Mouse (Mus musculus) C2C12 (cell line): ENCODE measurements around the gene Cip2a. TPM values are rescaled to one million over a fixed set of nuclear protein-coding genes. Genes with fewer than 3 reads are reported as not detected.

ENCODE experiments used
- H3K27me3 ChIP-seq: one replicate; pipeline ENCODE4 v1.6.1; 2011; ENCODE audit not compliant: control insufficient read depth, insufficient read depth, insufficient read length
- H3K36me3 ChIP-seq: one replicate; pipeline ENCODE4 v1.6.1; 2011; ENCODE audit not compliant: control insufficient read depth, insufficient read depth
- H3K4me3 ChIP-seq: one replicate; pipeline ENCODE4 v1.5.1; 2011; ENCODE audit warnings: mild to moderate bottlenecking, control low read depth; ENCODE audit not compliant: poor library complexity, insufficient read depth, severe bottlenecking
- H3K79me2 ChIP-seq: one replicate; pipeline ENCODE4 v1.6.1; 2011; ENCODE audit not compliant: control insufficient read depth, insufficient read depth
- H3K79me3 ChIP-seq: one replicate; pipeline ENCODE4 v1.6.1; 2011; ENCODE audit warnings: low read depth, control low read depth
- H3ac ChIP-seq: one replicate; pipeline ENCODE3; 2011; ENCODE audit warnings: low read depth; ENCODE audit not compliant: control insufficient read depth, insufficient read length
- CEBPB ChIP-seq: IDR thresholded peaks from one replicate; pipeline ENCODE4 v1.6.1; 2011; ENCODE audit warnings: low read depth, mild to moderate bottlenecking, control low read depth, moderate library complexity
- CTCF ChIP-seq: IDR thresholded peaks from one replicate; pipeline ENCODE4 v1.5.1; 2011; ENCODE audit not compliant: control insufficient read depth, insufficient read depth, insufficient read length
- FOSL1 ChIP-seq: IDR thresholded peaks from one replicate; pipeline ENCODE4 v1.8.0; 2011; ENCODE audit warnings: mild to moderate bottlenecking, low read length; ENCODE audit not compliant: poor library complexity, insufficient read depth, severe bottlenecking
- MAX ChIP-seq: IDR thresholded peaks from one replicate; pipeline ENCODE4 v1.6.1; 2011; ENCODE audit warnings: mild to moderate bottlenecking, control low read depth
- MYOD1 ChIP-seq: IDR thresholded peaks from one replicate; pipeline ENCODE4 v1.6.1; 2011; ENCODE audit warnings: low read depth; ENCODE audit not compliant: control insufficient read depth, insufficient read length
- MYOG ChIP-seq: IDR thresholded peaks from one replicate; pipeline ENCODE4 v1.6.1; 2011; ENCODE audit not compliant: control insufficient read depth, insufficient read length; ENCODE audit errors: extremely low read depth
- USF1 ChIP-seq: IDR thresholded peaks from one replicate; pipeline ENCODE4 v1.6.1; 2011; ENCODE audit warnings: low read depth, mild to moderate bottlenecking, control low read depth, moderate library complexity
- long read RNA-seq, 2 experiments: library from polyadenylated mRNA; unstranded; transcript quantifications; one replicate each; pipeline ENCODE4 v2.0.0; 2019 to 2020
- polyA plus RNA-seq: library from polyadenylated mRNA; unstranded; fragments of >200 nt; fragmentation: generic; extraction: Trizol; gene quantifications from one replicate; pipeline ENCODE4 v1.2.1, GENCODE M21; 2012; ENCODE audit warnings: missing spikeins

The Cip2a gene
- polyA plus RNA-seq = 12.6 TPM
- long read RNA-seq, experiment 1, transcript Cip2a-201 (21 exons, 3,974 nt) = major isoform, 9 of 14 reads
- long read RNA-seq, experiment 1, partial matches to known transcripts = 4 of 14 reads
- long read RNA-seq, experiment 1, other reads (novel, unspliced or antisense) = 1 of 14 reads
- long read RNA-seq, experiment 2, transcript Cip2a-201 (21 exons, 3,974 nt) = major isoform, 111 of 186 reads
- long read RNA-seq, experiment 2, partial matches to known transcripts = 47 of 186 reads
- long read RNA-seq, experiment 2, other reads (novel, unspliced or antisense) = 28 of 186 reads

DNA sequence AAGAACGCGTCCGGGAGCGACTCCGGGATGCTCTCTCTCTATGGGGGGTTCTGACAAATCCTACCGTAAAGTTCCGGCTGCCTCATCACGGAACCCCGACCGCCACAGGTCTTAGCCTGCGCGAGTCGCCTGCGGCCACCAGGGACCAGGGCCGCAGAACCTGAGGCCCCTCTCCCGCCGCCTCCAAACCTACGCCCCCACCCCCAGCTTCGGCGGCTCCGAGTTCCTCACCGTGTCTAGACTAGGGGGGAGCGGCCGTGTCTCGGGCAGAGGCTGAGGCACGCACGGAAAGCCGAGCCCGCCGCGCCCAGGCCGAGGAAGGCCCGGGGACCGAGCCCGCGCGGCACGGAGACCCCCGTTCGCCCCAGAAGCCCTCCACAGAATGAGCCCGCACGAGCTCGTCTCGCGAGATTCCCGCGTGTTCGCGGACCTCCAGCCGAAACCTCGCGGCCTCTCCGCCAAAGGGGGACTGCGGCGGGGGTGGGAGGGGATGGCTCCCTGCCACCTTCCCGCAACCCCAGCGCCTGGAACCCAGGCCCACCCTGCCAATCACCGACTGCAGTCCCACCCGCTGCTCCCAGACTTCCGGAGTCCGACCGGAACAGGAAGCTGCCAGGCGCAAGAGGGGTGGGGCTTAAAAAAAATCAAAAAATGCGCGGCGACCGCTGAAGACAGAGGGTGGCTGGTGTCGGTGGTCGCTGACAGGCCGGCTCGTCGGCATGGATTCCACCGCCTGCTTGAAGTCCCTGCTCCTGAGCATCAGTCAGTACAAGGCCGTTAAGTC, at the start of gene Cip2a, which contains the start of gene Dzip3:
Gene Cip2a, plus strand, starts transcription at position 627 of the 784 bp plus-strand sequence.
Gene Dzip3, minus strand, starts transcription at position 607 of the 784 bp plus-strand sequence.
- Histone ChIP-seq H3K79me3 (peaks cover 60% of the 10 kb centered on the region), H3K27me3 (no peaks in the 10 kb centered on the region), H3ac (peak within 1 kb of the TSS; percentile 99), H3K79me2 (peaks cover 87% of the 10 kb centered on the region), H3K4me3 (peak within 1 kb of the TSS; percentile 83), H3K36me3 (peaks cover 15% of the 10 kb centered on the region)
- TF ChIP-seq FOSL1 = no peak
- no peak for TF ChIP-seq USF1
- peak; percentile 10 for TF ChIP-seq MAX
- TF ChIP-seq CEBPB = no peak
- TF ChIP-seq CTCF = no peak

DNA sequence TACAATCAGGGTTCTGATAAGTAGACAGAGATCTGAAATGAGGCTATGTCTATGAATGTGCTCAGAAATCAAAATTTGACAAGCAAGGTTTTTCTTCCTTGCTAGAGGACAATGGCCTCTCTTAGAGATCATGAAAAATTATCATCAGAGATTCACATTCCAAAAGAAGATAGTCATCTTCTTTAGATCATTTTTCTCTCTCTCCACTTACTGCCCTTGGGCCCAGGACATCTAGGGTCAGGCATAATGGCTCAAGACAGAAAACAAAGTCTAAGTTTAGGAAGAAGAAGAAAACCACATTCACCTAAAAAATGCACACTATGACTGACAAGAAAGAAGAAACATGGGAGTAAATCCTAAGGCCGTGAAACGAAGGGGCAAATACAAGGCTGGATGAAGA, 21.0 kb upstream of the Cip2a start:
- no peak for TF ChIP-seq FOSL1
- TF ChIP-seq MYOD1 = no peak
- TF ChIP-seq USF1 = no peak
- no peak for TF ChIP-seq MAX
- TF ChIP-seq CEBPB = no peak
- no peak for TF ChIP-seq CTCF
- no peak for TF ChIP-seq MYOG
- Histone ChIP-seq H3K79me3 (no peaks in the 10 kb centered on the region), H3K36me3 (peaks cover 28% of the 10 kb centered on the region), H3K79me2 (no peaks in the 10 kb centered on the region), H3ac (no peak overlapping the region), H3K4me3 (no peak overlapping the region), H3K27me3 (no peaks in the 10 kb centered on the region)

DNA sequence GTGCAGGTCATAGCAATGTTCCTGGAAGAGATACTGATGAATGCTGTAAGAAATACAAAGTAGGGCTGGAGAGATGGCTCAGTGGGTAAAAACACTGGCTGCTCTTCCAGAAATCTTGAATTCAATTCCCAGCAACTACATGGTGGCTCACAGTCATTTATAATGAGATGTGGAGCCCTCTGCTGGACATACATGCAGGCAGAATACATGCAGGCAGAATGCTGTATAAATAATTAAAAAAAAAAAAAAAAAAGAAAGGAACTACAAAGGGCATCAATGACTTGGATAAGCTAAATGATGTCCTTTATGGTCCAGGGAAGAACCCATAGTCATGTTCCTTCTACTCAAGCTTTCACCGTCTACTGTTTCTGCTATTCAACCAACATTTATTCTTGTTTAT, 20.4 kb upstream of the Cip2a start:
- no peak for TF ChIP-seq MYOD1
- no peak for TF ChIP-seq MAX
- no peak for TF ChIP-seq CEBPB
- TF ChIP-seq MYOG = no peak
- no peak for TF ChIP-seq USF1
- TF ChIP-seq FOSL1 = no peak
- TF ChIP-seq CTCF = no peak
- peaks cover 33% of the 10 kb centered on the region for H3K36me3 ChIP-seq

DNA sequence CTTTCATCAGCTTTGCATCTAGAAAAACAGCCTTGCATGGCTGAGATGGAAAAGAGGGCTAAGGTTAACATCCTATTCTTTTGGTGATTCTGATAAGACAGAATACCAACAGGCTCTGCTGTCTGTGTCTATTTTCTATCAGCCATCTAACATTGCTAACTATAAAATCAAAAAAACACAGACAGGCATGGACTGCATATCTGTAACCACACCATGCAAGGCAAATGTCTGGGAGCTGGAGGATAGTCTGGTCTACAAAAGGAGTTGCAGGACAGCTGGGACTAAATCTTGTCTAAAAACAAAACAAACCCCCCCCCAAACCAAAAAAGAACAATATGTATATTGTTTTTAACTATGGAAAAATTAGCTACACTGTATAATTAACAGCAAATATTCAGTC, 14.0 kb upstream of the Cip2a start:
- Histone ChIP-seq H3K79me2 (no peaks in the 10 kb centered on the region), H3K4me3 (no peak overlapping the region), H3K27me3 (no peaks in the 10 kb centered on the region), H3K79me3 (no peaks in the 10 kb centered on the region), H3ac (no peak overlapping the region), H3K36me3 (peaks cover 43% of the 10 kb centered on the region)
- TF ChIP-seq MYOD1 (no peak), FOSL1 (no peak), CTCF (no peak), USF1 (no peak), CEBPB (no peak), MAX (no peak), MYOG (no peak)

More for the DNA sequence above, 20.4 kb upstream of the Cip2a start:
- Histone ChIP-seq H3K79me2 (no peaks in the 10 kb centered on the region), H3ac (no peak overlapping the region), H3K79me3 (no peaks in the 10 kb centered on the region), H3K27me3 (no peaks in the 10 kb centered on the region), H3K4me3 (no peak overlapping the region)

DNA sequence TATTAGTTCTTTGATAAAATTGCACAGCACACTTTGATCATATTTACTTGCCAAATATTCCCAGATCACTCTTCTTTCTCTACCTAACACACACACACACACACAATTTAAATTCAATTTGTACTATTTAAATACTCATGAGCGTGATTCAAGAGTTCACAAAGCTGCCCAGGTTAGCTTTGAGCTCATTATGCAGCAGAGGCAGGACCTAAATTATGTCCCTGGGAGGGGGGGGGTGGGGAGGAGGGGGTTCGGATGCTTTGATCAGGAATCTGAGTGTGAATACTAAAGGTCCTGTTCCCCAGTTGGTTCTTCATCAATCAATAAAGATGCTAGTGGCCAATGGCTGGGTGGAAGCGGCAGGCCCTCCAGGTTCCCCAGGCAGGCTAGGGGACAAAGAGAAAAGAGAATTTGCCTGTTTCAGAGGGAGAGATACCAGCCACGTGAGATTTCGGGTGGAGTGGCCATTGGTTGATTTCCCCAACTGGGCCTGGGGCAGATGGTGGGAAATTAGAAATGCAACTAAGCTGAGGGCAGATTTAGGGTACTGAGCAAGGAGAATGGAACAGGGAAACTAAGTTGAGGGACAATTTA, 8.9 kb upstream of the Cip2a start:
- Histone ChIP-seq H3K4me3 (no peak overlapping the region), H3ac (no peak overlapping the region), H3K79me2 (peaks cover under 1% of the 10 kb centered on the region), H3K36me3 (peaks cover 16% of the 10 kb centered on the region), H3K79me3 (peaks cover 2% of the 10 kb centered on the region), H3K27me3 (no peaks in the 10 kb centered on the region)
- TF ChIP-seq MYOD1 (no peak), MYOG (no peak)
